Mouse (Mus musculus): ENCODE measurements around the gene Prkacb. TPM values are rescaled to one million over a fixed set of nuclear protein-coding genes. Genes with fewer than 3 reads are reported as not detected.
A peak's percentile ranks its signal among the peaks of the same experiment; 100 is the strongest.

Gene Prkacb
- polyA plus RNA-seq, 1 experiment from 2014 or later, result 74.8 TPM

DNA sequence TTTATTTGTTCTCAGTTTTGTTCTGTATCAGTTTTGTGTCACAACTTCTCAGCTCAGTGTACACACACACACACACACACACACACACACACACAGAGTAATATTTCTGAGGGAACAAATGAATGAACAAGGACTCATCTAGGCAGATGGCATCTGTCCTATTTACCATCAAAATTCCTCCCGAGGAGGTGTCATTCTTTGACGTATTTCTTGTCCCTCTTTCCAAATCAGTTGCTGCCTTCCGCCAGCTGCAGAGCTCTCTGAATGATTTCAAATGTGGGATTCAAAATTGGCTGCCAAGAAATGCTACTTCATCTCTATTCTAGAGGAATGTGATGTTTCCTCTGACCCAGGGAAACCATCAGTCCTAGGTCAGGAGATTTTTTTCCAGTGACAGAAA is 89.8 kb downstream of the Prkacb start:
- ATAC-seq (ENCODE audit: insufficient read depth) (no peak), DNase-seq (peak; percentile 13)
- no peak for TF ChIP-seq CTCF (IDR thresholded peaks at IDR 0.05; ENCODE audit: low read depth)
- Histone ChIP-seq H3K9me3 (ENCODE audit: low read depth, low read length) (peaks cover 7% of the 10 kb centered on the region; the same call in 1 of the 2 replicates), H3K36me3 (ENCODE audit: insufficient read depth) (0 out of 2 replicates have a peak, but pooled peaks cover 6% of the 10 kb centered on the region), H3K27ac (ENCODE audit: low read depth) (no peak overlapping the region), H3K4me2 (no peak overlapping the region), H3K27me3 (ENCODE audit: insufficient read depth, low read length) (no peaks in the 10 kb centered on the region), H3K9ac (no peak overlapping the region), H3K4me3 (ENCODE audit: low read depth, low read length) (no peak overlapping the region), H3K4me1 (ENCODE audit: insufficient read depth) (no peaks in the 10 kb centered on the region)
- 53% methylated on average over 3 of the region's 3 CpGs for WGBS

- H3K4me3 ChIP-seq (ENCODE audit: low read depth, low read length), result no peak overlapping the region
- H3K9ac ChIP-seq, result no peak overlapping the region
- no peak for DNase-seq
- H3K9me3 ChIP-seq (ENCODE audit: low read depth, low read length), result no peaks in the 10 kb centered on the region
- 55% methylated on average over 4 of the region's 4 CpGs for WGBS
- no peaks in the 10 kb centered on the region for H3K27me3 ChIP-seq (ENCODE audit: insufficient read depth, low read length)
- H3K4me2 ChIP-seq, result no peak overlapping the region
- H3K36me3 ChIP-seq (ENCODE audit: insufficient read depth), result no peaks in the 10 kb centered on the region
- TF ChIP-seq CTCF (IDR thresholded peaks at IDR 0.05; ENCODE audit: low read depth), result no peak
- no peak for ATAC-seq (ENCODE audit: insufficient read depth)
- H3K27ac ChIP-seq (ENCODE audit: low read depth), result no peak overlapping the region
- no peaks in the 10 kb centered on the region for H3K4me1 ChIP-seq (ENCODE audit: insufficient read depth)
Measured at GRCm38 (mm10) chr3:146719696-146720095, 93.1 kb downstream of the Prkacb start.

DNA sequence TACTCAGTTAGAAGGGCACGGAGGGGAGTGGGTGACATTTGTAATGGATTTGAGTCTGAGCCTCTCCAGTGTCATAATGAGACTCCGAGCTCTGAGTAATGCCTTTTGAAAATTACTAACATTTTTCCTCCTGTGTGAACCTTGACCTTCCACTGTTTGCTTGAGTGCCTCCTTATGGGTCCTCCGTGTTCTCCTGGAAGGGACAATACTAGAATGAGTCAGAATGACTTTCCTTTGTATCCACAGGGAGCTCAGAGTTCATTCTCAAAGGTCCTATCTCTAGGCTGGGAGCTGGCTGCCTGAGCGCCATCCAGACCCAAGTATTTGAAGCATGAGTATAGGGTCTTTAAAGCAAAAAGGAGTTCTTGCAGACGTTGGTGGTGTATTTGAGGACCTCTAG is 94.5 kb downstream of the Prkacb start:
- Histone ChIP-seq H3K9me3 (ENCODE audit: low read depth, low read length) (no peaks in the 10 kb centered on the region), H3K36me3 (ENCODE audit: insufficient read depth) (no peaks in the 10 kb centered on the region), H3K27ac (ENCODE audit: low read depth) (no peak overlapping the region), H3K27me3 (ENCODE audit: insufficient read depth, low read length) (no peaks in the 10 kb centered on the region), H3K4me1 (ENCODE audit: insufficient read depth) (no peaks in the 10 kb centered on the region), H3K4me2 (no peak overlapping the region), H3K9ac (no peak overlapping the region), H3K4me3 (ENCODE audit: low read depth, low read length) (no peak overlapping the region)
- DNase-seq (no peak), ATAC-seq (ENCODE audit: insufficient read depth) (no peak)
- TF ChIP-seq CTCF (IDR thresholded peaks at IDR 0.05; ENCODE audit: low read depth), result no peak
- 61% methylated on average over 5 of the region's 5 CpGs for WGBS

GRCm38 (mm10) chr3:146712305-146712704 is 100.5 kb downstream of the Prkacb start:
- H3K4me2 ChIP-seq, result no peak overlapping the region
- no peak for ATAC-seq (ENCODE audit: insufficient read depth)
- 62% methylated on average over 7 of the region's 7 CpGs for WGBS

DNA sequence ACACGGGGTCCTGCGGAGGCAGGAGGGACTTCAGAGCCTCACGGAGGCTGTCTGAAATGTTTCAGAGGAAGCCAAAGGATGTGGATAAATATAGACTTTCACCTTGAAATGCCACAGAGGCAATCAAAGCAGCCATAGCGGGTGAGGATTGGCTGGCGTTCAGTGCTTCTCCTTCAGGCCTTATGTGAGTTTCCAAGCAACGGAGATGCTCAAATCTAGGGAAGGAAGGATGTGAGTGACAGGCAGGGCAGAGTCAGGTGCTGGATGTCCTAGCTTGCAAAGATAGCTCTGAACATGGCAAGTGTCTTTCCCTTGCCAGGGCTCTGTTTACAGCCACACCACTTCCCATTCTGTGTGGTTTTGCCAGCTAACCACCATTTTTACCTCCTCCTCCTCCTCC is 101.2 kb downstream of the Prkacb start:
- Histone ChIP-seq H3K27me3 (ENCODE audit: insufficient read depth, low read length) (no peaks in the 10 kb centered on the region), H3K9ac (no peak overlapping the region), H3K4me3 (ENCODE audit: low read depth, low read length) (no peak overlapping the region), H3K36me3 (ENCODE audit: insufficient read depth) (no peaks in the 10 kb centered on the region), H3K4me2 (no peak overlapping the region), H3K4me1 (ENCODE audit: insufficient read depth) (no peaks in the 10 kb centered on the region), H3K9me3 (ENCODE audit: low read depth, low read length) (no peaks in the 10 kb centered on the region), H3K27ac (ENCODE audit: low read depth) (no peak overlapping the region)
- no peak for TF ChIP-seq CTCF (IDR thresholded peaks at IDR 0.05; ENCODE audit: low read depth)
- no peak for DNase-seq
- no peak for ATAC-seq (ENCODE audit: insufficient read depth)
- WGBS, result 59% methylated on average over 6 of the region's 6 CpGs

More at GRCm38 (mm10) chr3:146712305-146712704, 100.5 kb downstream of the Prkacb start:
- Histone ChIP-seq H3K36me3 (ENCODE audit: insufficient read depth) (no peaks in the 10 kb centered on the region), H3K4me3 (ENCODE audit: low read depth, low read length) (no peak overlapping the region), H3K27ac (ENCODE audit: low read depth) (no peak overlapping the region), H3K9me3 (ENCODE audit: low read depth, low read length) (no peaks in the 10 kb centered on the region), H3K27me3 (ENCODE audit: insufficient read depth, low read length) (no peaks in the 10 kb centered on the region), H3K4me1 (ENCODE audit: insufficient read depth) (no peaks in the 10 kb centered on the region), H3K9ac (no peak overlapping the region)
- no peak for TF ChIP-seq CTCF (IDR thresholded peaks at IDR 0.05; ENCODE audit: low read depth)
- no peak for DNase-seq

DNA sequence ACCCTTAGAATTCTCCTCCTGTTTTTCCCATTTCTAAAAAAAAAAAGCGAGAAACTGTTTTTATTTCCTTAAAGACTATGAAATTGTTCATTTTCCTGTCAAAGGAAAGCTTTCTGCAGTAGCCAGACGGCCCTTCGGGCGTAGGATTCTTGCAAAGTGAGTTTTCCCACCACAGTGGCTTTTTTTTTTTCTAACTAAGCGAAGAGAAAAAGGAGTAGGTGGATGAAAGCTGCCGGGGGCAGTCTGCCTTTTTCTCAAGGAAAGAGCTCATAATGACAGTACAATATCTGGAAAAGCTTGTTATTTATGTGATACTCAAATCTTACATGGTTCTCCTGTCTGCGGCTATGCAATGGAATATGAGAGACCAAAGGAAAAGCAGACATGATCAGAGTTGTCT is 101.7 kb downstream of the Prkacb start:
- Histone ChIP-seq H3K9ac (no peak overlapping the region), H3K4me3 (ENCODE audit: low read depth, low read length) (no peak overlapping the region), H3K4me1 (ENCODE audit: insufficient read depth) (no peaks in the 10 kb centered on the region), H3K27me3 (ENCODE audit: insufficient read depth, low read length) (no peaks in the 10 kb centered on the region), H3K4me2 (no peak overlapping the region), H3K36me3 (ENCODE audit: insufficient read depth) (no peaks in the 10 kb centered on the region), H3K27ac (ENCODE audit: low read depth) (no peak overlapping the region), H3K9me3 (ENCODE audit: low read depth, low read length) (no peaks in the 10 kb centered on the region)
- no peak for DNase-seq
- WGBS, result 75% methylated on average over 7 of the region's 7 CpGs
- TF ChIP-seq CTCF (IDR thresholded peaks at IDR 0.05; ENCODE audit: low read depth), result no peak
- ATAC-seq (ENCODE audit: insufficient read depth), result no peak

- Histone ChIP-seq H3K27ac (ENCODE audit: low read depth) (no peak overlapping the region), H3K9me3 (ENCODE audit: low read depth, low read length) (no peaks in the 10 kb centered on the region), H3K4me1 (ENCODE audit: insufficient read depth) (no peaks in the 10 kb centered on the region), H3K4me3 (ENCODE audit: low read depth, low read length) (no peak overlapping the region), H3K27me3 (ENCODE audit: insufficient read depth, low read length) (no peaks in the 10 kb centered on the region), H3K36me3 (ENCODE audit: insufficient read depth) (no peaks in the 10 kb centered on the region), H3K4me2 (no peak overlapping the region), H3K9ac (no peak overlapping the region)
- DNase-seq (no peak), ATAC-seq (ENCODE audit: insufficient read depth) (no peak)
- no peak for TF ChIP-seq CTCF (IDR thresholded peaks at IDR 0.05; ENCODE audit: low read depth)
- WGBS, result 79% methylated on average over 1 of the region's 1 CpGs
Measured at GRCm38 (mm10) chr3:146709086-146709485, 103.7 kb downstream of the Prkacb start.

DNA sequence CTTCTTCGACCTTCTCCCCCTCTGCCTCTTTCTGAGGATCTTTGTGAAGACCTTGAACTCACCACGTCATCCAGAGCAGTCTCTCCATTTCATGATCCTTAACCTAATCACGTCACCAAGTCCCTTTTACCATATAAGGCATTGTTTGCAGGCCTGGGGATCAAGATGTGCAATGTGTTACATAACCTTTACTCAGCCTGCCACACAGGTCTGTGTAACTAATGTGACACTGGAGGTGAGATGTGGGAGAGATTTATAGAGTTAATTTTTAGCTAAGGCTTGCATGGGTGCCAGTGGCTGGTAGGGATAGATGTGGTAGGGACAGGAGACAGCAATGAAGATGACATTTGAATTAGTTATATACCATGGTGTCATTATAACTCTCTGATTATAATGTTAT is 104.4 kb downstream of the Prkacb start:
- Histone ChIP-seq H3K4me2 (no peak overlapping the region), H3K9me3 (ENCODE audit: low read depth, low read length) (no peaks in the 10 kb centered on the region), H3K9ac (no peak overlapping the region), H3K36me3 (ENCODE audit: insufficient read depth) (no peaks in the 10 kb centered on the region), H3K27ac (ENCODE audit: low read depth) (no peak overlapping the region), H3K27me3 (ENCODE audit: insufficient read depth, low read length) (no peaks in the 10 kb centered on the region), H3K4me3 (ENCODE audit: low read depth, low read length) (no peak overlapping the region), H3K4me1 (ENCODE audit: insufficient read depth) (no peaks in the 10 kb centered on the region)
- TF ChIP-seq CTCF (IDR thresholded peaks at IDR 0.05; ENCODE audit: low read depth), result no peak
- WGBS, result 48% methylated on average over 3 of the region's 3 CpGs
- ATAC-seq (ENCODE audit: insufficient read depth) (no peak), DNase-seq (no peak)

All from lung, embryonic 14.5 days (tissue).